Mouse (Mus musculus) spleen, postnatal 10 days (tissue): ENCODE results near the gene Amigo2.
"Not testable (repeated sequence)": the region's sequence is repeated elsewhere in the genome, so short reads cannot be mapped to it uniquely, and the experiment has no call there.

Experiments
- DNase-seq, 2 experiments: peaks; one replicate each; pipeline ENCODE4 v3.0.0; 2021 to 2022; ENCODE audit warnings: low spot score in 2 of 2

Amigo2 gene

GRCm38 (mm10) chr15:97216843-97217242 lies 30.2 kb downstream of the Amigo2 start:
- no peak for DNase-seq

- no peak for DNase-seq
Measured at GRCm38 (mm10) chr15:97212501-97213477, 34.3 kb downstream of the Amigo2 start.

GRCm38 (mm10) chr15:97209754-97210153 lies 37.3 kb downstream of the Amigo2 start:
- not testable (repeated sequence) for DNase-seq

GRCm38 (mm10) chr15:97206506-97206905 lies 40.6 kb downstream of the Amigo2 start:
- DNase-seq, result no peak

GRCm38 (mm10) chr15:97205776-97206175 lies 41.3 kb downstream of the Amigo2 start:
- DNase-seq, result no peak

GRCm38 (mm10) chr15:97204889-97205288 lies 42.2 kb downstream of the Amigo2 start:
- DNase-seq, result no peak

GRCm38 (mm10) chr15:97196644-97197043 lies 50.4 kb downstream of the Amigo2 start:
- no peak for DNase-seq

- no peak for DNase-seq
Measured at GRCm38 (mm10) chr15:97195628-97196027, 51.5 kb downstream of the Amigo2 start.
